Mouse (Mus musculus) limb, embryonic 13.5 days (tissue): ENCODE measurements around the gene Gm2000. TPM values are rescaled to one million over a fixed set of nuclear protein-coding genes. Genes with fewer than 3 reads are reported as not detected.
"Not testable (repeated sequence)": the region's sequence is repeated elsewhere in the genome, so short reads cannot be mapped to it uniquely, and the experiment has no call there.

ENCODE experiments used
- ATAC-seq: fragments of 200-750 bp; cut with Nextera tagmentation; 2 replicates; pipeline ENCODE4 v1.8.0; 2017; ENCODE audit warnings: low read depth, moderate number of reproducible peaks, moderate TSS enrichment; ENCODE audit not compliant: low FRiP score
- H3K27ac ChIP-seq: fragments of 300-500 bp; sonication (generic); 2 replicates; pipeline ENCODE4 v1.5.1; 2015; ENCODE audit warnings: inconsistent platforms, mild to moderate bottlenecking, moderate library complexity
- H3K27me3 ChIP-seq: fragments of 300-500 bp; sonication (generic); 2 replicates; pipeline ENCODE4 v1.6.1; 2015; ENCODE audit warnings: mild to moderate bottlenecking, inconsistent platforms
- H3K36me3 ChIP-seq: fragments of 300-500 bp; sonication (generic); 2 replicates; pipeline ENCODE4 v1.6.1; 2015; ENCODE audit warnings: inconsistent platforms, mild to moderate bottlenecking, moderate library complexity
- H3K4me1 ChIP-seq: fragments of 300-500 bp; sonication (generic); 2 replicates; pipeline ENCODE4 v1.6.1; 2015; ENCODE audit warnings: inconsistent platforms
- H3K4me2 ChIP-seq: fragments of 300-500 bp; sonication (generic); replicated peaks from 2 replicates; pipeline ENCODE4 v1.6.1; 2015; ENCODE audit warnings: inconsistent platforms, mild to moderate bottlenecking, moderate library complexity
- H3K4me3 ChIP-seq: fragments of 300-500 bp; sonication (generic); 2 replicates; pipeline ENCODE4 v1.5.1; 2015; ENCODE audit warnings: moderate library complexity, mild to moderate bottlenecking, inconsistent platforms
- H3K9ac ChIP-seq: fragments of 300-500 bp; sonication (generic); 2 replicates; pipeline ENCODE4 v1.6.1; 2015; ENCODE audit warnings: mild to moderate bottlenecking, inconsistent platforms
- H3K9me3 ChIP-seq: fragments of 300-500 bp; sonication (generic); 2 replicates; pipeline ENCODE4 v1.6.1; 2016; ENCODE audit warnings: inconsistent platforms
- WGBS: fragments of 180-500 bp; shearing (Covaris S2); methylation state at CpG from one replicate; pipeline ENCODE4 v1.1.7; 2015; 5-methylcytosine and 5-hydroxymethylcytosine counted together
- polyA plus RNA-seq: library from polyadenylated mRNA; unstranded; fragments of >200 nt; fragmentation: Nextera tagmentation; extraction: Ambion mirVana; gene quantifications from 2 replicates; pipeline ENCODE4 v1.2.1, GENCODE M21; 2015

The Gm2000 gene
- 803 and 806 TPM in 2 replicates for polyA plus RNA-seq

DNA sequence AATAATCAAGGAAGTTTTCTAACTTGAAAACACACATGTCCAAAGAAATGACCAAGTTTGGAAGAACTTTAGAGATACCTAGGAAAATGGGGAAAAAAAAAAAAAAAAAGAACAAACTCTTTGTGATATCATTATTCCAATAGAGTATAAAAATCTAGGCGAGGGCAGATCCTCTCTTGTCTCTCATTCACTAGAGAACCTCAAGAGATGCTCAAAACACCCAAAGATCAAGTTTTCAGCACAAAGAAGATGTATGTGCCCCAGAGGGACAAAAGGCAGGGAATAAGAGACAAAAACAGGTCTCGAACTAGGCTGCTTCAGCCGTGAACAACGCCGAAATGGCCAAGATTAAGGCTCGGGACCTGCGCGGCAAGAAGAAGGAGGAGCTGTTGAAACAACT lies at the start of gene Gm2000:
Gene Gm2000 (plus strand): TSS at position 301 of the 400 bp plus-strand sequence.
- Histone ChIP-seq H3K9me3 (peaks cover 4% of the 10 kb centered on the region; the same call in 1 of the 2 replicates), H3K36me3 (no peaks in the 10 kb centered on the region), H3K27me3 (no peaks in the 10 kb centered on the region), H3K27ac (no peak within 1 kb of the TSS), H3K4me3 (no peak within 1 kb of the TSS), H3K9ac (no peak within 1 kb of the TSS), H3K4me1 (no peaks in the 10 kb centered on the region), H3K4me2 (no peak within 1 kb of the TSS)
- no peak for ATAC-seq
- 93% methylated on average over 8 of the region's 8 CpGs for WGBS

DNA sequence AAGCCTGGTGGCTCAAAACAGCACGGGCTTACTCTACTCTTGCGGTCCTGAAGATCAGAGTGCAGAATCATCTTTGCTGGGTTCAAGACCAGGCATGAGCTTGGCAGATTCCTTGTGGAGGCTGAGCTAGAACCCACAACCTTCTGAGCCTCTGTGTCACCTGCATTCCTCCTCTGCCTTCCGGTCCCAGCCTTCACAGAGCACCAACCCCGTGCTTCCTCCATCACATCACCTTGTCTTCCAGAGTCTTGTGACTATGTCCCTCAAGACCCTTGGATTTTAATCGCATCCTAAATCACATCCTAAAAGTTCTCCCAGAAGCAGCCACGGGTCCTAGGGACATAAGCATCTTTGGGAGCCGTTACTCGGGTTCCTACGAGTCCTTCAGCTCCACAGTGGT lies 42.7 kb upstream of the Gm2000 start:
- no peak for ATAC-seq
- no peak overlapping the region for H3K9ac ChIP-seq
- H3K4me3 ChIP-seq: no peak overlapping the region
- 87% methylated on average over 9 of the region's 9 CpGs for WGBS
- no peaks in the 10 kb centered on the region for H3K4me1 ChIP-seq
- H3K4me2 ChIP-seq: no peak overlapping the region
- no peaks in the 10 kb centered on the region for H3K27me3 ChIP-seq
- H3K36me3 ChIP-seq: no peaks in the 10 kb centered on the region
- no peak overlapping the region for H3K27ac ChIP-seq
- H3K9me3 ChIP-seq: no peaks in the 10 kb centered on the region

DNA sequence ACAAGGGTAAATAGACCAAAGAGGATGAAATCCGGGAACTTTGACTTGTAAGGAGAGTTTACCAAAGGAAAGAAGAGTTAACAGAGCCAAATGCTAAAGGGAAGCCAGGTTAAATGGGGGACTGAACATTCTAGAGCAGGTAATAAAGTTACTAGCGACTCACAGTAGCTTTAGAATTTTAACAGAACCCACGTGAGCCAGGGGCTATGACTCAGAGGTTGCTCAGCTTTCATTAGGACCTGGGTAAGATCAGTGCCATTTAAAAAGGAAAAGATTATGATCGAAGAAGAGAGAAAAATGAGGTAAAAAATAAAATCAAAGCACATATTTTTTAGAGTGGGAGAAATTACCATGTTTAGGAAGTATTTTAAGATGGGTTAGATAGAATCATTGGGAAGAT lies 25.0 kb upstream of the Gm2000 start:
- H3K9me3 ChIP-seq: no peaks in the 10 kb centered on the region
- 55% methylated on average over 4 of the region's 4 CpGs for WGBS
- no peaks in the 10 kb centered on the region; the same call in 1 of the 2 replicates for H3K27me3 ChIP-seq
- no peaks in the 10 kb centered on the region for H3K36me3 ChIP-seq
- no peak overlapping the region for H3K27ac ChIP-seq
- no peak overlapping the region for H3K9ac ChIP-seq
- no peak overlapping the region for H3K4me2 ChIP-seq
- no peaks in the 10 kb centered on the region for H3K4me1 ChIP-seq
- no peak overlapping the region for H3K4me3 ChIP-seq
- no peak for ATAC-seq

DNA sequence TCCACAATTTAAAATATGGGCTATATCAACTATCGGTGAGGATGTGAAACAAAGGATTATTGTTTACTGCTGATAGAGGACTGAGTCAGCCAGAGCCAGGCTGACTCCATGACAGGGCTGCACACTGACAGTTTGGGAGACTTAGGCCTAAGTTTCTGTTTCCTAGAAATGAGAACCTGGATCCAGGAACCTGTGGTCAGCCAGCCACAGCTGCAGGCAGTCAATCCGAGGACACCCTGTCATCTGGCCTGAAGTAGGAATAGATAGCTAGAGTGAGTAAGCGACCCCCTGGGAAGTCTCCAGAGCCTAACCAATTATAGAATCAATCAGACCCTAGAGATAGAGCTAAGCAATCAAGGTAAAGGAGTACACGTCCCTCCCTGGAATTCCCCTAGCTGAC lies 21.4 kb upstream of the Gm2000 start:
- H3K36me3 ChIP-seq: no peaks in the 10 kb centered on the region
- no peak for ATAC-seq
- no peak overlapping the region for H3K27ac ChIP-seq
- WGBS: 76% methylated on average over 4 of the region's 4 CpGs
- no peaks in the 10 kb centered on the region for H3K27me3 ChIP-seq
- H3K9ac ChIP-seq: no peak overlapping the region
- H3K4me3 ChIP-seq: no peak overlapping the region
- H3K4me1 ChIP-seq: no peaks in the 10 kb centered on the region
- no peak overlapping the region for H3K4me2 ChIP-seq
- H3K9me3 ChIP-seq: no peaks in the 10 kb centered on the region

DNA sequence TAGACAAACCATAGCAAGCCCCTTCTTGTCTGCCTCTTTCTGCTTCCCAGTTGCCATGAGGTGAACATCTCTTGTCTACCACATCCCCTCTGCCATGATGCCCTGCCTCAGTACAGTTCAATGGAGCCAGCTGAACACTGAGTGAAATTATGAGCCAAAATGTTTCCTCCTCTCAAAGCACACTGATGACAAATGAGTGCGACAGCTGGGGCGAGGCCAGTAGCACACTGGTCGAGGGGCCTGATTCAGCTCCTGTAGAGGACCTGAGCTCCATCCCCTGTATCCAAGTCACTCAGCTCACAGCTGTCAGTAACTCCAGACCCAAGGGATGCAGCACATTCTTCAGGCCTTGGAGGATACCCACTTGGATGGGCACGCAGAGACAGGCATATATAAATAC lies 20.2 kb upstream of the Gm2000 start:
- 84% methylated on average over 4 of the region's 4 CpGs for WGBS
- no peak overlapping the region for H3K27ac ChIP-seq
- no peak overlapping the region for H3K4me3 ChIP-seq
- H3K9me3 ChIP-seq: no peaks in the 10 kb centered on the region
- no peaks in the 10 kb centered on the region for H3K27me3 ChIP-seq
- H3K4me1 ChIP-seq: no peaks in the 10 kb centered on the region
- no peak overlapping the region for H3K9ac ChIP-seq
- no peaks in the 10 kb centered on the region for H3K36me3 ChIP-seq
- no peak overlapping the region for H3K4me2 ChIP-seq
- no peak for ATAC-seq

DNA sequence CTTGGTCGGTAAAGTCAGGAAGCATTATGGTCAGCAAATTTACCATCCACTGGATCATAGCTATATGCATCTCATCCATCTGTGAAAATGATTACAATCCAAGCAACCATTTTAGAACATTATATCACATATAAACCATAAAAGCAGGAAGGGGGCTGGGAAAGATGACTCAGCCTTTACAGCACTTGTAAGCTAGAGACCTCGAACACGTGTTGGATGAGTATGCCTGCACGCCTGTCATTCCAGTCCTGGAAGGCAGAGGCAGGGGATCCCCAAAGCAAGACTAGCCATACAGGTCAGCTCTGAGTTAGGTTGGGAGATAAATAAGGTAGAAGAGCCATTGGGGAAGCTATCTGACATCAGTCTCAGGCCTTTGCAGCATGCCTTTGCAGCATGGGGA lies 16.8 kb upstream of the Gm2000 start:
- 77% methylated on average over 4 of the region's 4 CpGs for WGBS
- no peak overlapping the region for H3K4me2 ChIP-seq
- H3K4me1 ChIP-seq: no peaks in the 10 kb centered on the region
- no peak overlapping the region for H3K27ac ChIP-seq
- no peaks in the 10 kb centered on the region for H3K36me3 ChIP-seq
- no peak overlapping the region for H3K4me3 ChIP-seq
- no peak overlapping the region for H3K9ac ChIP-seq
- ATAC-seq: no peak
- no peaks in the 10 kb centered on the region for H3K27me3 ChIP-seq
- no peaks in the 10 kb centered on the region for H3K9me3 ChIP-seq

DNA sequence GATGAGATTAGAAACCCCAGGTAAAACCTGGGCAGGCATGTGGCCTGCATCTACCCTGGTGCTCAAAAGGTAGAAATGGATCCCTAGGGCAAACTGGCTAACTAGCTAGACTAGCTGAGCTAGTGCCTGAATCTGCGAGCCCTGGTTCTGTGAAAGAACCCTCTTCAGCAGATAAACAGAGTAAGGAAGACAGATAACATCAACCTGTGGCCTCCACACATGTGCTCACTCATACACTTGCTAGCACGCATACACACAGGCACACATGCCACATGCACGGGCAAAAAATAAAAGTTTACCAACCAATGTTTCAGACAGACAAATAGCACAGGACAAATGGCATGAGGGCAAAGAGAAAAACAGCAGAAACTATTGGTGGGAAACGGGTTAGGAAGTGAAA lies 15.4 kb upstream of the Gm2000 start:
- Histone ChIP-seq H3K4me1 (no peaks in the 10 kb centered on the region), H3K4me2 (no peak overlapping the region), H3K36me3 (no peaks in the 10 kb centered on the region), H3K9ac (no peak overlapping the region), H3K9me3 (no peaks in the 10 kb centered on the region), H3K4me3 (no peak overlapping the region), H3K27ac (no peak overlapping the region), H3K27me3 (no peaks in the 10 kb centered on the region)
- ATAC-seq: no peak
- 79% methylated on average over 4 of the region's 4 CpGs for WGBS

DNA sequence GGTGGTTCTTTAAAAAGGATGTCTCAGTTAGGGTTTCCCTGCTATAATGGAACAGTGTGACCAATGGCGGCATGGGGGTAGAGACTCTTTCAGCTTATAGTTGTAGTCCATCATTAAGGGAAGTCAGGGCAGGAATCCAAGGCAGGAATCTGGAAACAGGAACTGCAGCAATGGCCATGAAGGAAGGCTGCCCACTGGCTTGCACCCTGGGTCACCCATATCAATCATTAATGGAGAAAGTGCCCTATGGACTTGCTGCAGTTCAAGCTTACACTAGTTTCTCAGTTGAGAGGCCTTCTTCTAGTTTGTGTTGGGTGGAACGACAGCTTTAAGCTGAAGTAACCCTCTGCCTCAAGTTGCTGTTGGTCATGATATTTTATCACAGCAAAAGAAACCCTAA lies 13.4 kb upstream of the Gm2000 start:
- Histone ChIP-seq H3K9ac (no peak overlapping the region), H3K4me1 (no peaks in the 10 kb centered on the region), H3K4me3 (no peak overlapping the region), H3K27me3 (no peaks in the 10 kb centered on the region), H3K4me2 (no peak overlapping the region), H3K27ac (no peak overlapping the region), H3K9me3 (no peaks in the 10 kb centered on the region), H3K36me3 (no peaks in the 10 kb centered on the region)
- WGBS: 91% methylated on average over 2 of the region's 2 CpGs
- no peak for ATAC-seq

DNA sequence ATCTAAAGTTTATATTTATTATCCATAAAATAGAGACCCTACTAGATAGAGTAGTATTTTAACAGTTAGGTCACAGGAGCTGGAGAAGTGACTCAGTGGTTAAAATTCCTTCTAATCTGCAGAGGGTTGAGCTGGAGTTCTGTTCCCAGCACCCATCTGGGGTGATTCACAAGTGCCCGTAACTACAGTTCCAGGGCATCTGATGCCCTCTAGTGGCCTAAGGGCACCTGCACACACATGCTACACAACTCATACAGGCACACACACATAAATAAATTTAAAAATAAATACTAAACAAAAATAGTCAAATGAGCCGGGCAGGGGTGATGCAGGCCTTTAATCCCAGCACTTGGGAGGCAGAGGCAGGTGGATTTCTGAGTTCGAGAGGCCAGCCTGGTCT lies 15.4 kb downstream of the Gm2000 start:
- Histone ChIP-seq H3K4me1 (no peaks in the 10 kb centered on the region), H3K27me3 (no peaks in the 10 kb centered on the region), H3K9ac (no peak overlapping the region), H3K36me3 (no peaks in the 10 kb centered on the region), H3K9me3 (0 out of 2 replicates have a peak, but pooled peaks cover 4% of the 10 kb centered on the region), H3K4me3 (no peak overlapping the region), H3K27ac (no peak overlapping the region), H3K4me2 (no peak overlapping the region)
- ATAC-seq: no peak
- 89% methylated on average over 3 of the region's 3 CpGs for WGBS

DNA sequence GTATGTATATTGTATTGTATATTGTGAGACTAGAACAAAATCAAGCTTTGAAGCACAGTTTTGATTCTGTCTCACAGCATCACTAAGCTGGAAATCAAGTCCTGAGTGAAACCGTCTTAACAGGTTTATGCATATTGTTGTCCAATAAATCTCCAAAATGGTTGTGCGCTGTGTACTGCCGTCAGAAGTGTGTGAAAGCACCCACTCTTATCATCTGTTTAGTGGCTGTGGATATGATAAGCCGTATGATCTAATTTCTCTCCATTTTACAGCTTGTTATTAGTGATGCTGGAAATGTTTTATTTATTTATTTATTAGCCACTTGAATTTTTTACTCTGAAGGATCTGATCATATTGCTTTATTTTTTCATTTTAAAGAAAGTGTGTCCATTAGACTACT lies 20.4 kb downstream of the Gm2000 start:
- Histone ChIP-seq H3K9ac (no peak overlapping the region), H3K4me1 (no peaks in the 10 kb centered on the region), H3K4me3 (no peak overlapping the region), H3K27me3 (no peaks in the 10 kb centered on the region), H3K4me2 (no peak overlapping the region), H3K36me3 (no peaks in the 10 kb centered on the region), H3K27ac (no peak overlapping the region), H3K9me3 (0 out of 2 replicates have a peak, but pooled peaks cover 4% of the 10 kb centered on the region)
- 91% methylated on average over 4 of the region's 4 CpGs for WGBS
- no peak for ATAC-seq

DNA sequence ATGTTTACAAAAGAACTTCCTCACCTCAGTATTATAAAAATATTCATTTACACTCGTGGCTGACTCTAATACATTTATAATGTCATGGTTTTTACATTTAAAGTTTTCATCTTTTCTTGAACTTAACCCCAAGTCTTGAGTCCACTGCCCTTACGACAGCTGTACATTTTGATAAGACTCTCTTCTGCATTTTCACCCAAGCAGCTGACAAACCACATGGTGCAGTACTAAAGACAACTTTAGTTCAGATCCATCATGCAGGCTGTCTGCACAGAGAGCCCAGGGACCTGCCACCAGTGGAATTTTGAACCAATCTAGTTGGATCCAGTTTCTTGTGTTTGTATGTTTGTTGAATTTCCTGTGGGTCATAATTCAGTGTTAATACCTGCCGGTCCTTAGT lies 21.0 kb downstream of the Gm2000 start:
- 68% methylated on average over 3 of the region's 3 CpGs for WGBS
- Histone ChIP-seq H3K36me3 (no peaks in the 10 kb centered on the region), H3K4me2 (no peak overlapping the region), H3K4me1 (no peaks in the 10 kb centered on the region), H3K27me3 (no peaks in the 10 kb centered on the region), H3K9ac (no peak overlapping the region), H3K27ac (no peak overlapping the region), H3K4me3 (no peak overlapping the region), H3K9me3 (0 out of 2 replicates have a peak, but pooled peaks cover 4% of the 10 kb centered on the region)
- no peak for ATAC-seq

DNA sequence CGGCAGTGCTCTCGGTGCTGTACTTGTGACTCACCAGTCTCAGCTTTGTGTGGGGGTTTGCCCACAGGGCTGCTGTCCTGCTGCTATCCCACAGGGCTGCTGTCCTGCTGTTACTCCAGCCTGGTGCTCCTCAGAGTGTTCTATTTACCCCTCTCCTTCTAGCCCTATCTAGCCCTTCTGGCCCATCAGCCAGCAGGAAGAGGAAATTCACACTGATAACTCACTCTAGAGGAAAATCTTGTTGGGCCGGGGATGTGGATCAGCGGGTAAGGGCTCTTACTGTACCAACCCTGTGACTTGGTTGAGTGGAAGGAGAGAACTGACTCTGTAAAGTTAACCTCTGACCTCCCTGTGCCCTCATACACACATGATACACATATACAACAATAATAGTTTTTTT lies 27.3 kb downstream of the Gm2000 start:
- 81% methylated on average over 4 of the region's 4 CpGs for WGBS
- H3K4me1 ChIP-seq: no peaks in the 10 kb centered on the region
- H3K9ac ChIP-seq: no peak overlapping the region
- H3K4me3 ChIP-seq: no peak overlapping the region
- no peak overlapping the region for H3K4me2 ChIP-seq
- no peak for ATAC-seq
- H3K36me3 ChIP-seq: no peaks in the 10 kb centered on the region
- no peak overlapping the region for H3K27ac ChIP-seq
- H3K27me3 ChIP-seq: no peaks in the 10 kb centered on the region
- no peaks in the 10 kb centered on the region for H3K9me3 ChIP-seq

DNA sequence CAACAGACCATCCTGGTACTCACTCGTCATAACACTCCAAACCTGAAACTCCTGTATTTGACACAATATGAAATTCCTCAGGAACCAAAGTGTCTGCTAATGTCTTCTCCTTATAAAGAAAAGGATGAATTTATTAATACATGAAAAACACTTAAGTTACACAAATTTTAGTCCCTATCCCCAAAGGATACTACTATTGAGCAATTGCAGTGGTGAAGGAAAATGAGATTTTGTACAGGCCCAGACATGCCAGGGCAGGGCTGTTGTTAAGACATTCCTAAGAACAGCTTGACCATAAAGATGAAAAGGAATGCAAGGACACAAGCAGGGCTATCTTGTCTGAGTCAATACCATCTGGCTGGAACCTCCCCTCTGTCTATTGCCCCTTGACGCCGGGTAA lies 34.3 kb downstream of the Gm2000 start:
- H3K9me3 ChIP-seq, H3K4me2 ChIP-seq, H3K4me3 ChIP-seq, ATAC-seq, H3K36me3 ChIP-seq, H3K27ac ChIP-seq, H3K27me3 ChIP-seq, H3K9ac ChIP-seq, H3K4me1 ChIP-seq: not testable (repeated sequence)
- 59% methylated on average over 3 of the region's 3 CpGs for WGBS
